Mouse (Mus musculus): ENCODE data around the gene E2f3. TPM values are rescaled to one million over a fixed set of nuclear protein-coding genes. Genes with fewer than 3 reads are reported as not detected.
A peak's percentile ranks its signal among the peaks of the same experiment; 100 is the strongest.

E2f3 gene
- 10 to 100 TPM; 26.7 to 27.4 TPM for total RNA-seq (2021)
- long read RNA-seq, experiment 1, partial matches to known transcripts: 1 of 6 reads
- long read RNA-seq, experiment 1, other reads (novel, unspliced or antisense): 5 of 6 reads
- long read RNA-seq, experiment 2, full-length matches to known transcripts: 1 of 6 reads
- long read RNA-seq, experiment 2, partial matches to known transcripts: 1 of 6 reads
- long read RNA-seq, experiment 2, other reads (novel, unspliced or antisense): 4 of 6 reads

DNA sequence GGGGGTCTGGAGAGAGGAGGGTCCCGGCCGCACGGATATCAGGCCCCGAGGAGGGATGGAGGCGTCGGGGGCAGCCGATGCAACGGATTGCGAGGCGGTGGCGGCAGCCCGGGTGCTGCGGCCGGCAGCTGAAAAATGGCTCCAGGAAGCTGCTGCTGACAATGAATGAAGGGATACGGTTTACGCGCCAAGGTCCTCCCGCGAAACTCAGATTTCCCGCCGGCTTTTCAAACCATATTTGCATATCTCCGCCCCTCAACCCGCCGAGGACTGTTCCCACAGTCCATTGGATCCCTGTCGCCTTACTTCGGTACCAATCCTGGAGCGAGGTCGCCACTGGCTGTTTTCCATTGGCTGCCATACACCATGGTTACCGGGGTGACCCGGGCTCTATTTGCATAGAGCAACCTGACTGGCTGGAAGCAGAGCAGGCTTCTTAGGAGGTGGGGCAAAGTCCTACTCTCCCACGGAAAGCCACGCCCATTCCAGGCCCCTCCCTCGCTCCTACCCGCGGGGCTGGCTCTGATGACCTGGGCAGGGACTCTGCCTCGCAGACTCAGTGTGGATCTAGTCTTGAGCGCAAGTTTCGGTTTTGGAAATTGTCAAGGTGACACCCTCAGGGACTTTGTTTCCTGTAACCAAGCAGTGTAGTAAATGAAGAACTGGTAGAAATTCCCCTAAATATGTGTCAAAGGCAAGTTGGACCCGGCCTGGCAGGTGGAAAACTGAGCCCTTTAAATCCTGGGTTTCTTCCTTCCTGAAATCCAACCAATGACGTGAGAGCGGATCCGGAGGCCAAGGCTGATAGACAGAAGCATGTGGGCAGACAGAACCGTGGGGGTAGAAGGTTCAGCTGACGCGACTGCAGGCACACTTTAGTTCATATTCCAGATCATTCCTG, at the start of gene E2f3:
Gene E2f3 (minus strand): TSS at position 209 of the 901 bp plus-strand sequence.
- DNase-seq (ENCODE audit: low spot score in 2 of 2): peak; percentile 97 to 100

DNA sequence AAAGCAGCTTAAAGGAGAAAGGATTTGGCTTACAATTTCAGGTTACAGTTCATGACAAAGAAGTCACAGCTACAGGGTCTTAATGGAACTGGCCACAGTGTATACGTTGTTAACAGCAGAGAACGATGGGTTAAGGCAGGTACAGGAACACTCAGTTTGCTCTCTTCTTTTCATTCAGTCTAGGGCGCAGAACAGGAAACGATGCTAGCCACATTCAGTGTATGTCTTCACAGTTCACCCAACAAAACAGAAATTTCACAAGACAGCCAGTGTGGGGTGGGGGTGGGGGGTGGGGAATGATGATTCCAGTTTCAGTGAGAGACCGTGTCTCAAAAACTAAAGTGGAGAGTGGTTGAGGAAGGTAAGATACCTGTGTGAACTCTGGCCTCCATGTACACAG, 48.7 kb upstream of the E2f3 start:
- DNase-seq (ENCODE audit: low spot score in 2 of 2): no peak

DNA sequence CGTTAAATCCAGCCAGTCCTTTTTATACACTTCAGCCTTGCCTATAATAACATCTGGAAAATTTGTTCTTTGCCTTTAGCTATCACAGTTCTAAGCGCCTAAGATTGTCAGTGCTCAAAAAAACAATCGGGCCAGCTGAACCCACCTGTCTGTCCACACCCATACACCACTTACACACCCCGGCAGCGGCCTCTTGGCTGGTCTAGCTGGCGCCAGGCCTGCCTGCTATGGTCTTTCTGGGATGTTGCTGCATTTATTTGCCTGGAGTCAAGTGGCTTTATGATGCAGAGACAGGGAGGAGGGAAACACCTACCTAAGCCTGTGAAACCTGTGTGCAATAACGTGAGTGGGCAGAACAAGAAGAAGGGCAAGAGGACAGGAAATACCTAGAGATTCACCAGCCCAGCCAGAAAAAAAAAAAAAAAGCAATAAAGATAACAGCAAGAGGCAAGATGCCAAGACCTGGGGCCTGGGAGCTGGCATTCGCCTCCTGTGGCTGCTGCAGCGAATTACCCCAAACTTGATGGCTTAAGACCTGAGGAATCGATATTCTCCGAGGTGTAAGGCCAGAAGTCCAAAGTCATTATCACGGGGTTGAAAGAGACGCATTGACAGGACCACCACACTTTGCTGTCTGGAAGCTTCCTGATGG, 45.9 kb upstream of the E2f3 start:
- no peak for DNase-seq (ENCODE audit: low spot score in 2 of 2)

DNA sequence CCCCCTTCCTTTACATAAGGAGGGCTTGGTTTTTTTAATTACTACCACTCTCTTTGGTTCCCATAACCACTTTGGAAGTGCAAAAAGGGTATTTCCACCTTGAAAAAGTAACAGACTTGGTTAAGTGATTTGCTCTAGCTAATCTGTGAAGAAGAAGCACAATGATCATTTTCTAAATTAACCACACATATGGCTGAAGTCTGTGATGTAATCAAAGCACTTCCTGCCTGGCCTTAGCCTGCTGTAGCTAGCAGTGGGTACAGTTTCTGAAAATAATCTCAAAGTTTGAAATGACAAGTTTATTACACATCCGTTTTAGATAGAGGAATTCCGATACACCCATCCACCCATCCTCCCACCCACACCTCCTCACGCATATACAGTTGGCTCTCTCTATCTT, 42.0 kb upstream of the E2f3 start:
- no peak for DNase-seq (ENCODE audit: low spot score in 2 of 2)

DNA sequence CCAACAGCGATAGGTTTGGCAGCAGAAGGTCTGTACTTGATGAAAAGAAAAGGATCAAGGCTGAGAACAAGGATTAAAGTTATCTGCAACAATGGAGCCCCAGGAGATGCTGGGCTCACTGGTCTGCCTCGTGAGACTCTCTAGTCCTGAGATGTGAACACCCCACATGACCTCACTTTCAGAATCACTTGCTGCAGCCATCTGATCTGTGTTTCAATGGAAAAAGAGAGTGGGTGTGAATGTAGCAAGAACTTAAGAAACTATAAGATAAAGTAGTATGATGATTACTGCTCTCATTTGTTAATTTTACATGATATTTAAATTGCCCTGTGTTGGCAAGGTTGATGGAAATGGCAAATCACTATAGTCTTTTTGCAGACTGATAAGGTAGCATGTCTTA, 36.6 kb upstream of the E2f3 start:
- DNase-seq (ENCODE audit: low spot score in 2 of 2): no peak

DNA sequence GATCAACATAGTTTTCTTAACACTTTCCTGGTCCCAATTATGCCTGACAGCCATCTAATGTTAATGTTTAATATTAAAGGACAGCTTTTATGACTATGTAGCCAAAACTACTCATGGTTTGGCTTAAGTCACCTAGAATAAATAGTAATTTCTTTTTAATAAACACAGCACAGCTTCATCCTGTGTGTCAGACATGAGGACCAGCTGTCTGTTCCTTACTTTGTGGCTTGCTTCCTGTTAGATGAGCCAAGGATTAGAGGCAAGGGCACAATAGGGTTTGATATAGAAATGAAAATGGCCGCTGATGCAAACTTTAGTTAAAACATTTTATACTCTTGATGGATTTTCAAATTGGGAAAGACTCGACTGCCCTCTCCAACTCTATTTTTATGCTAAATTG, 32.7 kb upstream of the E2f3 start:
- DNase-seq (ENCODE audit: low spot score in 2 of 2): no peak

DNA sequence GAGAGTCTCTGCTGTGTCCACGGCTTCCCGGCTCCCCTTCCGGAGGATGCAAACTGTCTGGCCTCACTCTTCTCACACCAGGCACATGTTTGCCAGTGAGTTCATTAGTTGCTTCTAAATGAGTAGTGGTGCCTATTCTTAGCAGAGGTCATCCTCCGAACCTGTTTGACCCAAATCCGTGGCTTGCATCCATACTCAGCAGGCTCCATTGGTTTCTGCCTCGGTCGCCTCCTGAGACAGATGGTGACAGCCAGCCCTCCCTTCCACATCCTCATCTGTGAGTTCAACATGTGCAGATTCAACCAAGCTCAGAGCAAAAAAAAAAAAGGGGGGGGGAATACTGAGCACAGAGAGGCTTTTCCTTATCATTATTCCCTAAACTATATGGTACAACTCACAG, 31.7 kb upstream of the E2f3 start:
- DNase-seq (ENCODE audit: low spot score in 2 of 2): no peak

DNA sequence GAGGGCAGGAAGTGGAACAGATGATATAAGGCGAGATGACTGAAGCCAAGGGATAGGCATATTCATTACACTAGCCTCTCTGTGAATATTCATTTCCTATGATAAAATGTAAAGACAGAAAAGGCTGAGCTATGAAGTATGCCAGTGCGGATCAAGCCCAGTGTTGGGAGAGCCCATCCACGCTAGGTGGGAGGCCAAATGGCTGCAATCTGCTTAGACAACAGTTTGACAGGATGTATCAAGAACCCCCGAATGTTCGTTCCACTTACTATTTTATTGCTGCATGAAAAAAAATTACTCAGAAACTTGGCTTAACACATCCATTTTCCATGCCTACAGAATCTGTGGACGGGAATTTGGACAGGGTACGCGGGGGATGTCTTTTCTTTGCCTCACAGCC, 28.7 kb upstream of the E2f3 start:
- peak in 1 of 2 experiments; percentile 41 for DNase-seq (ENCODE audit: low spot score in 2 of 2)

DNA sequence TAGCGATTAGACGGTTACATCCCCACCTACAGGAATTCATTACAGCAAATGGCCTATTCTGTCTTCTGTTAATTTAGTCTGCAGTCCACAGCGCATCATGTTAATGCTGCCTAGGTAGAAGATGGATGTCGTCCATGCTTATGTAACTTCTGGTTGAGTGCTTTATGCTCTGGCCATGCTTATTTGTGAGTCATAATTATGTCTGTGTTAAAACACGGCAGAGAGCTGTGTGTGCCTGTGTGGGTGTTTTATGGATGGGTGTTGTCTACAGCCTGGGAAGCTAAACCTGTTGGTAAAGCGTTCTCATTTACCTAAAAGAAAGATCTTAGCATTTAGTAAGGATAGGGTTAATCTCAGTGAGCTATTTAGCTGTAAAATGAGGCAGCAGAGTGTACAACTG, 26.4 kb upstream of the E2f3 start:
- DNase-seq (ENCODE audit: low spot score in 2 of 2): no peak

DNA sequence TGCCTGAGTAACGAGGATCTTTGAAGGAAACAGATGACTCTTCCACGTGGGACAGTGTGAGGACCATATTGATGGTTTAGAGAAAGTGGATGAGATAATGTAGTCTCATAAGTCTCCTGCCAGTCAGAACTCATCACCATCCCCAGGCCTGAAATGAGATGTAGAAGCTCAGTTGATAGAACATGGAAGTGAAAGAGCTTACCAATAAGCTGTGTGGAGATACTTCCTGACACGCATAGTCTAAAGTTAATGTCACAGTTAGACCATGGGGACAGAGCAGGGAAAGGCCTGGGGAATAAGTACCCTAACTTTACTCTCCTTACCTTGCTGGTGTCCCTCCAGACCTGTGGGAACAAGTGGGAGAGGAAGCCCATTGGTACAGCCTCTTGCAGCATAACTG, 22.9 kb upstream of the E2f3 start:
- DNase-seq (ENCODE audit: low spot score in 2 of 2): no peak

DNA sequence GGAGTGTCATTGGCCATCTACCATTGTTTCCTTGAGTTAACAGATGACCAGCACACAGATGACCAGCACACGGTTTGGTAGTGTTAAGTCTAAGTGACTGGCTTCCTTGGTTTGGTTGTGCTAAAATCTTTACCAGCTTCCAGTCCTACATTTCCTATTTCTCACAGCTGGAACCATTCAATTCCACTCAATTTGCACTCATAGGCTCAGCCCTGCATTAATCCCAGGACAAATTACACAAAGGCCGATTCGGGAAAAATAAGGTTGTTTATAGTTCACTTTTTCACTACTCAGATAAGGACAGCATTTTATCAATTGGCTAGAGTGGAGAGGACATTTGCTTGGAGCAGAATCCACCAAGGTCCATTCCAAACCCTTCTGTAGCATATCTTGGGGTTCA, 19.6 kb upstream of the E2f3 start:
- no peak for DNase-seq (ENCODE audit: low spot score in 2 of 2)

DNA sequence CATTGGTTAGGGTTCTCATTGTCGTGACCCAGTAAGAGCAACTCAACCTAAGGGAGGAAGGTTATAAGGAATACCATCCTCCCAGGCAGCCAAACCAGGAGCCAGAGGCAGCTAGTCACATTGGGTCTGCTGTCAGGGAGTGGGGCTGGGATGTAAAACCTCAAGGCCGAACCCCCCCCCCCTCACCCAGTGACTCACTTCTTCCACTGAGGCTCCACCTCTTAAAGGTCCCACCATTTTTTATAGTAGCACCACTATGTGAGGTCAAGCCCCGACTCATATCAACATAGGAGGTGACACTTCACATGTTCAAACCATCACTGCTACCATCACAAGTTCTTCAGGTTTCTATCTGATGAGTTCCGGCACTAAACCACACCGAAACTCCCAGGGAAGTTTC, 19.0 kb upstream of the E2f3 start:
- DNase-seq (ENCODE audit: low spot score in 2 of 2): no peak

DNA sequence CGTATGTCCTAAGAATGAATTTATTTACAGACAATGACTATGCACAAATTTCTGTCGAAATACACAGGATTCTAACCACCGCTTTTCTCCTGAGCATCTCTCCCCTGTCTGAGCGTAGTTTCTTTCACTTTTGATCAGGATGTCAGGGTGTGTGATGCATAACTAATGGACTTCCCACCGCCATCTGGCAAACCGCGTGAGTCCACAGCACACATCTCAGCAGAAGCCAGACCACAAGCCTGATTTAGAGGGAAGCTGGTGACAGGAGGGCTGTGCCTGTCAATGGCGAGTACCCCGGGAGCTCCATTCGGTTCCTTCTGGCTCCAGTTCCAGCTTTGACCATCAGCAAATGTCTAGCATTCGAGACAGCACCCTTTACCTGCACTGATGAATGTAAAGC, 17.3 kb upstream of the E2f3 start:
- no peak for DNase-seq (ENCODE audit: low spot score in 2 of 2)

DNA sequence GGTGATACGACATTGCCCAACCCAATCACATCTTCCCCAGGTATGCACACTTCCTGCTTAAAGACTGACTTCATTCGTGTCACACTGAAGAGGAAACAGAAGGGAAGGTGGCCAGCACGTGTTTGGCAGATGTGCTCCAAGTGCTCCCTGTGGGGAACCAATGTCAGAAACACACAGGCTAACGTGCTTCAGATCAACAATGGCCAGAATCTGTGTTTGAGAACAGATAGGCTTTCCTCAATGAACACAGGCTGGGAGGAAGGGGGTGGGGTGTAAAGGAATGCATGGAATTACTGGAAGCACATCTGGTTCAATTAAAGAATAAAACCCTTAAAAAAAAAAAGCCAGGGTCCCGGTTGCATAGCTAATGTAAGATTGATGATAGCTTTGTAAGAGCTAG, 15.2 kb upstream of the E2f3 start:
- DNase-seq (ENCODE audit: low spot score in 2 of 2): no peak

DNA sequence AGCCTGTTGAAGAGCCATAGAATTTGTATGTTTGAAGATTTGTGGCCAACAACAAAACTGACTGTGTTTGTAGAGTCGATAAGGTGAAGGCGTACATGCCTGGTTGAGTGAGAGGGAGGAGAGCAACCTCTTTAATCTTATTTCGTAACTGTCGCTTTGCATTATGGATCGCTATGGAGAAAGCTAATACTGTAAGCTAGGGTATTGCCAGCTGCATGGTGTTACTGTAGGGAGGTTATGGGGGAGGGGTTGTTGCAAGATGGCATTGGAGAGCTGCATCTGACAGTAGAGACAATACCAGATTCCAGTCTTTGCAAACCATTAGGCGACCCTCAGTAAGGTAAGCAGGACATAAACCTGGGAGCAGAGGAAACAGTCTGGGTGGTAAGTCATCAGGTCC, 2.1 kb upstream of the E2f3 start:
- no peak for DNase-seq (ENCODE audit: low spot score in 2 of 2)

DNA sequence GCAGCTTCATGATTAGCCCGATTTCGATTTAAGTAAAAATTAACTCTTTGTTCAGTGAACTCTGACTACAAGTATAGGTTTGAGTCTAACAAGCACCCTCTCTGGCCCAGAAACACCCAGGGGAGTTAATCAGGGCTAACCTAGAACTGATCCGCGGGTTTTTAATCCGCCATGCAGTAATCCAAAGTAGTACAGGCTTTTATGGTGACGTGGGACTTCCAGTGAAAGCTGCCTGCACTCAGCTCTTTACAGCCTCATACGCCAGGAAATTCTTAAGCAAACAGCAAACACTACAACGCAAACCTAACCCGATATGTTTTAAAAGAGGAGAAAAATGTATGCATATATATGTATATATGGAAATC, 875 bp upstream of the E2f3 start:
- DNase-seq (ENCODE audit: low spot score in 2 of 2): no peak

DNA sequence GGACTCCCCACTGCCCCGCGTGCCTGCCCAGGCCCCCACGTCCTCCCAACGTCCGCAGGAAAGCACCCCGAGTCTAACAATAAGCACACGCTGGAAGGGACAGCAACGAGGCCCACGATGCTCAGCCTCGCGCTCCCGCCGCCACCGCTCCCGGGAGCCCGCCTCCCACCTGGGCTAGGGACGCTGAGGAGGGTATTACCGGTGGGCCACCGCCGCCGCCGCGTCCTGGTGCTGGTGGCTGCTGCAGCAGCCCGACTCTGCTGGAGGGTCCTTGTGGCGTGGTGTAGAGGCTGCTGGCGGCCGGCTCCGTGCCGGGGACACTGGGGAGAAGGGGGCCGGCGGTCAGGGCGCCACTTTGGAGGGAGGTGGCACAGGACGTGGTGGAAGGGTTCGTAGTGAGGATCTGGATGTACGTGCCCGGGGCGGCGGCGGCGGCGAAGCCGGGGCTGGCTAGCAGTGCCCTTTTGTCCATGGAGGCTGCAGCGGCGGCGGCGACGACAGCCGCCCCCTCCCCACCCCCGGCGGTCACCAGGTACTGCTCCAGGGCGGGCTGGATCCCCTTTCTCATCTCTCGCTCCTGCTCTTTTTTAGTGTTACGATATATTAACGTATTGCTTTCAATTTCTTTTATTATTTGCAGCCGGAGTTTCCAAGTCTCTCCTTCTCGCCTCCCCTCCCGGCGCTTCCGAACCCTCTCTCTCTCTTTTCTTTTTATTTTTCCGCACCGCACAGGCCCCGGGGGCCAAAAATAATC, 585 bp downstream of the E2f3 start:
- DNase-seq (ENCODE audit: low spot score in 2 of 2): peak; percentile 32 to 34

DNA sequence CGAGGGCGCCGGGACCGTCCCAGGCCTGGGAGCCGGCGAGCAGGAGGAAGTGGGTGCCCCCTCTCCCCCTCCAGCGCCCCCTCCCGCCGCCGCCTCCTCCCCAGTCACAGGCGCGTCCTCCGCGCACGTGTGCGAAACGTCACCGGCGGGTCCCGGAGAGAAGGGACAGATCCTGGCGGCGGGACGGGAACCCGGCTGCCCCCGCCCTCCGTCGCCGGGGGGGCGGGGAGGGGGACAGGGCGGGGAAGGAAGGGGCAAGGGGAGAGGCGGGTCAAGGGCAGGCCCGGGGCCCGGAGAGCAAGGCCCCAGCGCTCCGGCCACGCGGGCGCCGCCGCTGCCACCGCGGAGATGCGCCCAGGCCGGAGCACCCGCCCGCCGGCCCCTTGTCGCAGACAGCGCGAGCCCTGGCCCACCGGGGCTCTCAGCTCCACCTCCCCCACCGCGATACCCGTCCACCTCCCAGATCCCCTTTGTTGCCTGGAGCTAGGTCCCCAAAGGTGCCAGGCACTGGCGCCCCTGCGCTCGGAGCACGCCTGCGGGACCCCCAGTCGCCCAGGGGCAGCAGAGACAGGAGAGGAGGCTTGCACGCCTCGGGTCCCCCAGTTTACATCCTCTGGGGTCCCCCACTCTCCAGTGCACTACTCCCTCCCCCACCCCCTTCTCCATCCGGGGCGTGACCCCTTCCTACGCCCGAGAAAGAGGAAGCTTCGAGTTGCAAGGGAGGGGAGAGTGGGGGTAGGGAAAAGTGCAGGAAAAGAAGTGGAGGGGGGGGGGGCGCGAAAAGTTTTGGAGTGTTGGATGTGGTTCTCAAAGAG, 1.4 kb downstream of the E2f3 start:
- DNase-seq (ENCODE audit: low spot score in 2 of 2): peak; percentile 69 to 80

DNA sequence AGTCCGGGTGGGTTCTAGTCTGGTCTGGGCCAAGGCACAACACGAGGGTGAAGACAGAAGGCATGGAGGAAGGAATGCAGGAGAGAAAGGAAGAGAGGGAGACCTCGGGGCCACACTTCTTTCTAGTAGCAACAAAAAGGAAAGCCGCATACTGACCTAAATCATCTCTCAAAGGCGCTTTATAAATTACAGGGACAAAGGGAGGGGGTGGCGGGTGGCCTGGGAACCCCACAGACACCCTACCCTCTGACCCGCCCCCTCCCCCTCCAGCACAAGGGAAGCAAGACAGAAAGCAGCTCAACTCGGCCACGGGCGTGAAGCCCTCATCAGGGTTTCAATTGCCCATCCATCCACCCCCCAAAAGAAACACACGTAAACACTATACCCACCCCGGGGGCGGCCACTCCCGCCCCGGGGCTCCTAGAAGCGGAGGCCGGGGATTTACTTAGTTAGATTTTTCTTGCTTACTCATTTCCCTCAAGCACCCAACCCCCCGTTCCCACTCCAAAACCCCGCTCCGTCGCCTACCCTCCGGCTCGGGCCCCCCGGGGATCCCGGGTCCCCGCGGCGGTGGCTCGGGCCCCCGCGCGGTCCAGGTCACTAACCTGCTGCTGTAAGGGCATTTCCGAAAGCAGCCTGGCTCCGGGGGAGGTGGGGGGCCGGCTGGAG, 2.2 kb downstream of the E2f3 start:
- peak; percentile 31 to 47 for DNase-seq (ENCODE audit: low spot score in 2 of 2)

DNA sequence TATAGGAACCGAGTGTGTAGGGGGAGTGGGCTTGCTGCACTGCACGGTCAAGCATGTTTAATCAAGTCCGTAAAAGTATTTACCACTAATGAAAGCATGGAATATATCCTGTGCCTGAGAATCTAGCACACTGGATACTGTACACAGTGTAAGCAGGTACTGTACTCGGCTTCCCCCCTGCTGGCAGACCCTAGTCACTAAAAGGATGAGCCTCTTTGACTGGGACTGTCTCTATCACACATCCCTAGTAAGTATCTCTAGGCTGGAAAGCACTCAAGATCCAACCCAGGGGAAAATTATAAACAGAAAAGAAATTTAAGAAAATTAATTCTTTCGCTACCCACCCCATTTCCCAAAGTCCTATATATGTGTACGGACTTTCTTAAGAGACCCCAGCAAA, 2.8 kb downstream of the E2f3 start:
- peak; percentile 15 to 55 for DNase-seq (ENCODE audit: low spot score in 2 of 2)

All from layer of hippocampus, postnatal 14 days (tissue).